Mouse (Mus musculus): ENCODE results near the gene Tpd52l2. TPM values are rescaled to one million over a fixed set of nuclear protein-coding genes. Genes with fewer than 3 reads are reported as not detected.

Gene Tpd52l2
- polyA plus RNA-seq, 1 experiment from 2014 or later: 113 TPM

DNA sequence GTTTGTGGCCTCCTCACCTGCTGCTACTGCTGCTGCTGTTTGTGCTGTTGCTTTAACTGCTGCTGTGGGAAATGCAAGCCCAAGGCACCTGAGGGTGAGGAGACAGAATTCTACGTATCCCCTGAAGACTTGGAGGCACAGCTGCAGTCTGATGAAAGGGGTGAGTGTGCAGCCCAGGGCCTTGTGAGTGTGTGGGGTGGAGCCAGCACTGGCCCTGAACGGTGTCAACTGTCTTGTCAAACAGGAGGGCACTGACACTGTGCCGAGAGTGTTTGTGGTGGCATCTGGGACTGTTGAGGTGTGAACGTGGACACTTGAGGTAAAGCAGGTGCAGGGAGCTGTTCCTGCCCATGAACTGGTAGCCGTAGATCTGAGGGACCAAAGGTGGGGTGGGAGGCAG lies 51.7 kb downstream of the Tpd52l2 start:
- no peak for ATAC-seq (ENCODE audit: low FRiP score)
- WGBS: 92% methylated on average over 5 of the region's 5 CpGs
- no peak overlapping the region for H3K9ac ChIP-seq (replicated peaks)

DNA sequence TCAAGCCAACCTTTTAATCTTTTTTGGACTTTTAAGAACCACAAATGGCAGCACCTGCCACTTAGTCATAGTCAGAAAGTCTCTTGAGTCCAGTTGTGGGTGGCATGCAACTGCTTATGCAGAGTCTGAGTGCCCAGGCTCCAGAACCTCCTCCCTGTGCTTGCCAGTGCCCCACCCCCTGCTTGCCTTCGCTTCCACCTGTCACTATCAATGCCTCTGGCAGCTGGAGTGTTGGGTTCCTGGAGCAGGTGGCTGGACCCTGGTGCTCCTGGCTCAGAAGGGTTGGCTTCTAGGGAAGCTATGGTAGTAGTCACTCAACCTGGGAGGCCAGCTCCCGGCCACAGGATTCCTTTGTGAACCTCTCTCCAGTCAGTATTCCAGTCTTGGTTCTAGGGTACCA lies 53.3 kb downstream of the Tpd52l2 start:
- H3K4me3 ChIP-seq (replicated peaks): no peak overlapping the region
- H3K36me3 ChIP-seq: peaks cover 71% of the 10 kb centered on the region
- WGBS: 97% methylated on average over 2 of the region's 2 CpGs

More for the DNA sequence above, 51.7 kb downstream of the Tpd52l2 start:
- H3K27me3 ChIP-seq (replicated peaks): no peaks in the 10 kb centered on the region
- H3K36me3 ChIP-seq: peaks cover 63% of the 10 kb centered on the region
- H3K4me2 ChIP-seq: no peak overlapping the region
- no peak overlapping the region for H3K27ac ChIP-seq (replicated peaks)
- H3K4me3 ChIP-seq (replicated peaks): no peak overlapping the region
- H3K9me3 ChIP-seq (replicated peaks): no peaks in the 10 kb centered on the region
- no peaks in the 10 kb centered on the region for H3K4me1 ChIP-seq

DNA sequence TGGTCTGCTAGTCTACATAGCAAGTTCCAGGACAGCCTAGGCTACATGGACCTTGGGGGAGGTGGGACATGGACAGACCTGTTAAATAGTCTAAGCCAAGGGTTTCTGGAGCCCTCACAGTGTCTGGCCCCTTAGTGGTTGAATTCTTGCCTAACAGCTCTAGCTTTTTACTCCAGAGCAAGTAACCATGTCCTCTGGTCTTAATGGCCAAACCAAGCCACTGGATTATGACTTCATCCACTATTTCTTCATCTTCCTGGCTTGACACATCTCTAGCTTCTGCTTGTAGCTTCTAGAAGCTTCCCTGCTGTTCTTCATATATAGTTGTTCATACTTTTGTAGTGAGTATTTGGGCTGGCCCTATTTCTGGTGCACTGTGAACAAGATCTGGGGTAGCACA lies 56.8 kb downstream of the Tpd52l2 start:
- no peak overlapping the region for H3K27ac ChIP-seq (replicated peaks)
- H3K9me3 ChIP-seq (replicated peaks): no peaks in the 10 kb centered on the region
- H3K4me1 ChIP-seq: no peaks in the 10 kb centered on the region
- peaks cover 52% of the 10 kb centered on the region for H3K36me3 ChIP-seq
- no peak overlapping the region for H3K4me3 ChIP-seq (replicated peaks)
- H3K4me2 ChIP-seq: no peak overlapping the region
- H3K27me3 ChIP-seq (replicated peaks): no peaks in the 10 kb centered on the region
- no peak for ATAC-seq (ENCODE audit: low FRiP score)
- no peak overlapping the region for H3K9ac ChIP-seq (replicated peaks)

More for the DNA sequence above, 53.3 kb downstream of the Tpd52l2 start:
- no peak overlapping the region for H3K9ac ChIP-seq (replicated peaks)
- H3K27ac ChIP-seq (replicated peaks): no peak overlapping the region
- H3K4me1 ChIP-seq: no peaks in the 10 kb centered on the region
- H3K4me2 ChIP-seq: no peak overlapping the region
- no peaks in the 10 kb centered on the region for H3K9me3 ChIP-seq (replicated peaks)
- no peak for ATAC-seq (ENCODE audit: low FRiP score)
- H3K27me3 ChIP-seq (replicated peaks): no peaks in the 10 kb centered on the region

DNA sequence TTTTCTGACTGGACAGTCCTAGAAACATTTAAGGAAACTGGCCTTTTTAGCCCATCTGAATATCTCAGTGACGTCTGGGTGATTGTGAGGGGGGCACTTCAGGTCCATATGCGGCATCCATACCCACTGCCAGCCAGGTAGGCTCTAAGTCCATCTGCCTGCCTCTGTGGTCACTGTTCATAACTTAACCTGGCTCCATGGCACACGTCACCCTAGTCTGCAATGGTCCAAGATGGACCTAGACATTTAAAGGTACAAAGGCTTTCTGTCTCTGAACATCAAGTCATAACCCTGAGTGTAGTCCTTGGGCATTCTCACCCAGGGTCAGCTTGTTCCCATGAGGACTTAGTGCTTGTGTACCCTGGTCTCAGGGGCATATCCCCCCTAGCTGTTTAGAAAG lies 70.4 kb downstream of the Tpd52l2 start:
- no peak overlapping the region for H3K4me2 ChIP-seq
- WGBS: 84% methylated on average over 3 of the region's 3 CpGs
- no peaks in the 10 kb centered on the region for H3K9me3 ChIP-seq (replicated peaks)
- no peaks in the 10 kb centered on the region for H3K27me3 ChIP-seq (replicated peaks)
- H3K9ac ChIP-seq (replicated peaks): no peak overlapping the region
- ATAC-seq (ENCODE audit: low FRiP score): no peak
- H3K27ac ChIP-seq (replicated peaks): no peak overlapping the region
- H3K36me3 ChIP-seq: 0 out of 2 replicates have a peak, but pooled peaks cover 4% of the 10 kb centered on the region
- H3K4me3 ChIP-seq (replicated peaks): no peak overlapping the region
- H3K4me1 ChIP-seq: no peaks in the 10 kb centered on the region

Other genes starting within 250 kb of the Tpd52l2 start
- 13.9 and 14.6 TPM in 2 replicates for gene Gmeb2, start 209.1 kb upstream of the Tpd52l2 start, polyA plus RNA-seq (2015; fragmentation: Nextera tagmentation; extraction: Ambion mirVana)
- 1,381 and 1,726 TPM in 2 replicates for gene Stmn3, start 182.6 kb upstream of the Tpd52l2 start, polyA plus RNA-seq (2015; fragmentation: Nextera tagmentation; extraction: Ambion mirVana)
- gene Rtel1, start 177.4 kb upstream of the Tpd52l2 start, polyA plus RNA-seq (2015; fragmentation: Nextera tagmentation; extraction: Ambion mirVana): 37.3 and 39.4 TPM in 2 replicates
- 71.1 and 81.9 TPM in 2 replicates for gene Zgpat, start 132.2 kb upstream of the Tpd52l2 start, polyA plus RNA-seq (2015; fragmentation: Nextera tagmentation; extraction: Ambion mirVana)
- gene Arfrp1, start 131.7 kb upstream of the Tpd52l2 start, polyA plus RNA-seq (2015; fragmentation: Nextera tagmentation; extraction: Ambion mirVana): 83.5 and 83.7 TPM in 2 replicates
- gene Lime1, start 117.1 kb upstream of the Tpd52l2 start, polyA plus RNA-seq (2015; fragmentation: Nextera tagmentation; extraction: Ambion mirVana): 44.8 and 52.5 TPM in 2 replicates
- gene Zbtb46, start 37.7 kb upstream of the Tpd52l2 start, polyA plus RNA-seq (2015; fragmentation: Nextera tagmentation; extraction: Ambion mirVana): 18.5 and 19.7 TPM in 2 replicates
- gene Abhd16b, start 3.9 kb upstream of the Tpd52l2 start, polyA plus RNA-seq (2015; fragmentation: Nextera tagmentation; extraction: Ambion mirVana): 0.12 and 0.13 TPM in 2 replicates
- 242 and 263 TPM in 2 replicates for gene Dnajc5, start 23.3 kb downstream of the Tpd52l2 start, polyA plus RNA-seq (2015; fragmentation: Nextera tagmentation; extraction: Ambion mirVana)
- 65.6 and 66.7 TPM in 2 replicates for gene Uckl1, start 87.8 kb downstream of the Tpd52l2 start, polyA plus RNA-seq (2015; fragmentation: Nextera tagmentation; extraction: Ambion mirVana)
- 58.2 and 61.1 TPM in 2 replicates for gene Prpf6, start 94.7 kb downstream of the Tpd52l2 start, polyA plus RNA-seq (2015; fragmentation: Nextera tagmentation; extraction: Ambion mirVana)
- gene Zfp512b, start 95.7 kb downstream of the Tpd52l2 start, polyA plus RNA-seq (2015; fragmentation: Nextera tagmentation; extraction: Ambion mirVana): 68.1 and 87.0 TPM in 2 replicates
- gene Samd10, start 102.1 kb downstream of the Tpd52l2 start, polyA plus RNA-seq (2015; fragmentation: Nextera tagmentation; extraction: Ambion mirVana): 164 and 191 TPM in 2 replicates
- 0.20 and 1.3 TPM in 2 replicates for gene Gm29797, start 159.9 kb downstream of the Tpd52l2 start, polyA plus RNA-seq (2015; fragmentation: Nextera tagmentation; extraction: Ambion mirVana)
- gene Sox18, start 174.5 kb downstream of the Tpd52l2 start, polyA plus RNA-seq (2015; fragmentation: Nextera tagmentation; extraction: Ambion mirVana): 21.0 and 21.6 TPM in 2 replicates
- 43.2 and 44.9 TPM in 2 replicates for gene Tcea2, start 183.2 kb downstream of the Tpd52l2 start, polyA plus RNA-seq (2015; fragmentation: Nextera tagmentation; extraction: Ambion mirVana)
- 66.4 and 68.1 TPM in 2 replicates for gene Rgs19, start 196.8 kb downstream of the Tpd52l2 start, polyA plus RNA-seq (2015; fragmentation: Nextera tagmentation; extraction: Ambion mirVana)
- not detected in 2 replicates for gene Lkaaear1, start 201.3 kb downstream of the Tpd52l2 start, polyA plus RNA-seq (2015; fragmentation: Nextera tagmentation; extraction: Ambion mirVana)
- gene Oprl1, start 217.9 kb downstream of the Tpd52l2 start, polyA plus RNA-seq (2015; fragmentation: Nextera tagmentation; extraction: Ambion mirVana): 72.5 and 87.0 TPM in 2 replicates

All from neural tube, embryonic 15.5 days (tissue).